Mouse (Mus musculus): ENCODE results near the gene Raet1e. TPM values are rescaled to one million over a fixed set of nuclear protein-coding genes. Genes with fewer than 3 reads are reported as not detected.
"Not testable (repeated sequence)": the region's sequence is repeated elsewhere in the genome, so short reads cannot be mapped to it uniquely, and the experiment has no call there.

The Raet1e gene
- polyA plus RNA-seq, 2 experiments, result 6.2 to 7.3 TPM

DNA sequence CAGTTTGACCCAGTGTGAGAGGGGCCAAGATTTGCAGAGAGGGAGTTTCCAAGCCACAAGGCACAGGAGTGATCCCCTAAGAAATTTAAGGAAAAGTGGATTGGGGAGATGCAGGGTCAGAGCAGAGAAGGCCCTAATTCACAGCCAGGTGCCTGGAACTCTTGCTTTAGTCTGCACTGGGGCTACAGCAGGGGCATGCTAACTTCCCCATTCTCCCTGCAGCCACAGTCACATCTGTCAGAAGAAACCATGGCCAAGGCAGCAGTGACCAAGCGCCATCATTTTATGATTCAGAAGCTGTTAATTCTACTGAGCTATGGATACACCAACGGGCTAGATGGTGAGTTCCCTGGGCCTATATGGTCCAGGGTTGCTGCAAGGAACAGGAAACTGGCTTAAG lies 204.1 kb downstream of the Raet1e start:
- 100% methylated on average over 2 of the region's 2 CpGs for WGBS
- H3K4me1 ChIP-seq (ENCODE audit: control insufficient read depth, insufficient read depth, low read length); H3K9ac ChIP-seq (ENCODE audit: low read depth, low read length, severe bottlenecking); DNase-seq (ENCODE audit: low spot score); H3K4me3 ChIP-seq (replicated peaks; ENCODE audit: low read length); H3K9me3 ChIP-seq (ENCODE audit: control insufficient read depth, low read length); H3K4me2 ChIP-seq (replicated peaks; ENCODE audit: low read depth, low read length, severe bottlenecking); H3K27ac ChIP-seq (replicated peaks; ENCODE audit: low read depth, low read length); H3K27me3 ChIP-seq (ENCODE audit: control insufficient read depth, insufficient read depth, low read length); ATAC-seq (ENCODE audit: low FRiP score, low read depth); H3K36me3 ChIP-seq (ENCODE audit: control insufficient read depth, insufficient read depth, low read length): not testable (repeated sequence)

DNA sequence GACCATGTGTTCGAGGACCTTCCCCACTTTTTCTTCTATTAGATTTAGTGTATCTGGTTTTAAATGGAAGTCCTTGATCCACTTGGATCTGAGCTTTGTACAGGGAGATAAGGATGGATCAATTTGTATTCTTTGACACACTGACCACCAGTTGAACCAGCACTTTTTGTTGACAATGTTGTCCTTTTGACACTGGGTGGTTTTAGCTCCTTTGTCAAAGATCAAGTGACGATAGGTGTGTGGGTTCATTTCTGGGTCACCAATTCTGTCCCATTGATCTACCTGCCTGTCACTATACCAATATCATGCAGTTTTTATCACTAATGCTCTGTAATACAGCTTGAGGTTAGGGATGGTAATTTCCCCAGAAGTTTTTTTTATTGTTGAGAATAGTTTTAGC lies 206.5 kb downstream of the Raet1e start:
- H3K9ac ChIP-seq (ENCODE audit: low read depth, low read length, severe bottlenecking); H3K4me3 ChIP-seq (replicated peaks; ENCODE audit: low read length); H3K36me3 ChIP-seq (ENCODE audit: control insufficient read depth, insufficient read depth, low read length); H3K4me1 ChIP-seq (ENCODE audit: control insufficient read depth, insufficient read depth, low read length); H3K4me2 ChIP-seq (replicated peaks; ENCODE audit: low read depth, low read length, severe bottlenecking); DNase-seq (ENCODE audit: low spot score); ATAC-seq (ENCODE audit: low FRiP score, low read depth); H3K27me3 ChIP-seq (ENCODE audit: control insufficient read depth, insufficient read depth, low read length); H3K9me3 ChIP-seq (ENCODE audit: control insufficient read depth, low read length); H3K27ac ChIP-seq (replicated peaks; ENCODE audit: low read depth, low read length): not testable (repeated sequence)
- 84% methylated on average over 2 of the region's 2 CpGs for WGBS

DNA sequence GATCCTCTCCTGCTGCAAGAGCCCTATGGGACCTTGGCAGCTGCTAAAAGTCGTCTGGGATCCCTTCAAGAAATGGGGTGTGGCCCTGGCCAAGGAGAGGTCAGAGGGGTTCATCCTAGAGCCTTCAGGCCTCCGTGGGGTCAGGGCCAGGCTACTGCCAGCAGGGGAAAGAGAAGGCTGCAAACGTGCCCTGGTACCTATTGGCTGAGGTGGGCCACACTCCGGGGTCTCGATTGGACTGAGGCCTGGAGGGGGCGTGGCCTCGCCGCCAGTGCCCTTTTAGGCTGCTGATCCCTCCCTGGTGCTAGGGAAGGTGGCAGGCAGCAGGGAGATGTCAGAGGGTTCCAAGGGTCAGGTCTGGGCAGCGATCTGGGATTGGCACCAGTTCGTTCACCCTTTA lies 222.9 kb downstream of the Raet1e start:
- not testable (repeated sequence) for H3K4me1 ChIP-seq (ENCODE audit: control insufficient read depth, insufficient read depth, low read length); H3K27me3 ChIP-seq (ENCODE audit: control insufficient read depth, insufficient read depth, low read length); H3K4me3 ChIP-seq (replicated peaks; ENCODE audit: low read length); DNase-seq (ENCODE audit: low spot score); ATAC-seq (ENCODE audit: low FRiP score, low read depth); H3K4me2 ChIP-seq (replicated peaks; ENCODE audit: low read depth, low read length, severe bottlenecking); H3K9me3 ChIP-seq (ENCODE audit: control insufficient read depth, low read length); H3K9ac ChIP-seq (ENCODE audit: low read depth, low read length, severe bottlenecking); H3K27ac ChIP-seq (replicated peaks; ENCODE audit: low read depth, low read length); H3K36me3 ChIP-seq (ENCODE audit: control insufficient read depth, insufficient read depth, low read length)
- 7% methylated on average over 6 of the region's 10 CpGs for WGBS

- 93% methylated on average over 7 of the region's 7 CpGs for WGBS
- H3K9ac ChIP-seq (ENCODE audit: low read depth, low read length, severe bottlenecking); H3K4me2 ChIP-seq (replicated peaks; ENCODE audit: low read depth, low read length, severe bottlenecking); H3K4me1 ChIP-seq (ENCODE audit: control insufficient read depth, insufficient read depth, low read length); H3K27ac ChIP-seq (replicated peaks; ENCODE audit: low read depth, low read length); H3K9me3 ChIP-seq (ENCODE audit: control insufficient read depth, low read length); H3K4me3 ChIP-seq (replicated peaks; ENCODE audit: low read length); ATAC-seq (ENCODE audit: low FRiP score, low read depth); H3K36me3 ChIP-seq (ENCODE audit: control insufficient read depth, insufficient read depth, low read length); DNase-seq (ENCODE audit: low spot score); H3K27me3 ChIP-seq (ENCODE audit: control insufficient read depth, insufficient read depth, low read length): not testable (repeated sequence)
Measured at GRCm38 (mm10) chr10:22390146-22390545, 231.8 kb downstream of the Raet1e start.

GRCm38 (mm10) chr10:22391616-22392015 lies 233.2 kb downstream of the Raet1e start:
- H3K36me3 ChIP-seq (ENCODE audit: control insufficient read depth, insufficient read depth, low read length); ATAC-seq (ENCODE audit: low FRiP score, low read depth); H3K27me3 ChIP-seq (ENCODE audit: control insufficient read depth, insufficient read depth, low read length); H3K4me3 ChIP-seq (replicated peaks; ENCODE audit: low read length); H3K9ac ChIP-seq (ENCODE audit: low read depth, low read length, severe bottlenecking); DNase-seq (ENCODE audit: low spot score); H3K9me3 ChIP-seq (ENCODE audit: control insufficient read depth, low read length); H3K4me2 ChIP-seq (replicated peaks; ENCODE audit: low read depth, low read length, severe bottlenecking); H3K27ac ChIP-seq (replicated peaks; ENCODE audit: low read depth, low read length); H3K4me1 ChIP-seq (ENCODE audit: control insufficient read depth, insufficient read depth, low read length): not testable (repeated sequence)
- WGBS, result 87% methylated on average over 2 of the region's 5 CpGs

- not testable (repeated sequence) for H3K27me3 ChIP-seq (ENCODE audit: control insufficient read depth, insufficient read depth, low read length); H3K4me3 ChIP-seq (replicated peaks; ENCODE audit: low read length); H3K4me2 ChIP-seq (replicated peaks; ENCODE audit: low read depth, low read length, severe bottlenecking); H3K36me3 ChIP-seq (ENCODE audit: control insufficient read depth, insufficient read depth, low read length); ATAC-seq (ENCODE audit: low FRiP score, low read depth); H3K9ac ChIP-seq (ENCODE audit: low read depth, low read length, severe bottlenecking); H3K4me1 ChIP-seq (ENCODE audit: control insufficient read depth, insufficient read depth, low read length); H3K27ac ChIP-seq (replicated peaks; ENCODE audit: low read depth, low read length); H3K9me3 ChIP-seq (ENCODE audit: control insufficient read depth, low read length); DNase-seq (ENCODE audit: low spot score)
- WGBS, result no CpG with 5 or more reads among the region's 2 CpGs
Measured at GRCm38 (mm10) chr10:22393028-22393824, 234.9 kb downstream of the Raet1e start.

- H3K4me3 ChIP-seq (replicated peaks; ENCODE audit: low read length); H3K27ac ChIP-seq (replicated peaks; ENCODE audit: low read depth, low read length); H3K36me3 ChIP-seq (ENCODE audit: control insufficient read depth, insufficient read depth, low read length); DNase-seq (ENCODE audit: low spot score); H3K27me3 ChIP-seq (ENCODE audit: control insufficient read depth, insufficient read depth, low read length); H3K9ac ChIP-seq (ENCODE audit: low read depth, low read length, severe bottlenecking); H3K4me1 ChIP-seq (ENCODE audit: control insufficient read depth, insufficient read depth, low read length); H3K9me3 ChIP-seq (ENCODE audit: control insufficient read depth, low read length); H3K4me2 ChIP-seq (replicated peaks; ENCODE audit: low read depth, low read length, severe bottlenecking); ATAC-seq (ENCODE audit: low FRiP score, low read depth): not testable (repeated sequence)
- WGBS, result 7% methylated on average over 1 of the region's 1 CpGs
Measured at GRCm38 (mm10) chr10:22396680-22397079, 238.3 kb downstream of the Raet1e start.

DNA sequence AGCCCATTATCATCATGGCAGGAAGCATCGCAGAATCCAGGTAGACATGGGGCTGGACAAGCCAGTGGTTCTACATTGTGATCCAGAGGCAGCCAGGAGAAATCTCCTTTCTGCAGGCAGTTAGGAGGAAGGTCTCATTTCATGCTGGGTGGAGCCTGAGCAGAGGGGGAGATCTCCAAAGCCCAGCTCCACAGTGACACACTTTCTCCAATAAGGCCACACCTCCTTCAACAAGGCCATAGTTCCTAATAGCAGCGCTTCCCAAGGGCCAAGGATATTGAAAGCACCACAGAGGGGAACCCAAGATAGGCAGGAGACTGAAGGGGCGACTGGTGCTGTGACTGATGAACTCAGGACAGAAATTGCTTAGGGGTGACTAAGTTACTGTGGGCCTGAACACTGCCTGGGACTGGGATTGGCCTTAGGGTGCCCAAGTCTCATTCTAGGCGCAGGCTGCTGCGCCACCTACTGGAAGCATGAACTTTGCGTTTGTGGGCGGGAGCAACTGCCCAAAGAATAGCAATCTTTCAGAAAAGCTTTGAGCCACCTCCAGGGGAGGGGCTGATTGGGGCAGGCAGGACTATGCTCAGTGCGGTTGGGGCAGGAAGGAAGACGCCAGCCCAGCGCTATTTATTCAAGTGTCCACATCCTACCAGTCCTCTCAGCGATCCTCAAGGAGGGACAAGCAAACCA lies 244.0 kb downstream of the Raet1e start:
- not testable (repeated sequence) for H3K36me3 ChIP-seq (ENCODE audit: control insufficient read depth, insufficient read depth, low read length); H3K4me2 ChIP-seq (replicated peaks; ENCODE audit: low read depth, low read length, severe bottlenecking); H3K27me3 ChIP-seq (ENCODE audit: control insufficient read depth, insufficient read depth, low read length); H3K4me3 ChIP-seq (replicated peaks; ENCODE audit: low read length); H3K4me1 ChIP-seq (ENCODE audit: control insufficient read depth, insufficient read depth, low read length); H3K9ac ChIP-seq (ENCODE audit: low read depth, low read length, severe bottlenecking); H3K9me3 ChIP-seq (ENCODE audit: control insufficient read depth, low read length); H3K27ac ChIP-seq (replicated peaks; ENCODE audit: low read depth, low read length)
- ATAC-seq (ENCODE audit: low FRiP score, low read depth) (peak; percentile 74), DNase-seq (ENCODE audit: low spot score) (peak; percentile 56)
- 3% methylated on average over 7 of the region's 11 CpGs for WGBS
